Mouse (Mus musculus): ENCODE data around the gene Ccdc88c. TPM values are rescaled to one million over a fixed set of nuclear protein-coding genes. Genes with fewer than 3 reads are reported as not detected.

Gene Ccdc88c
- polyA plus RNA-seq, 1 experiment, result 18.0 TPM

- no peaks in the 10 kb centered on the region for H3K27me3 ChIP-seq (ENCODE audit: control insufficient read depth, insufficient read depth, insufficient read length)
- H3ac ChIP-seq (ENCODE audit: control insufficient read depth, insufficient read length), result no peak overlapping the region
- H3K4me3 ChIP-seq, result no peak overlapping the region
- peaks cover 10% of the 10 kb centered on the region for H3K79me2 ChIP-seq (ENCODE audit: control insufficient read depth, insufficient read depth)
- no peak for TF ChIP-seq MAX (IDR thresholded peaks at IDR 0.05; ENCODE audit: low read depth)
- no peak for TF ChIP-seq MYOG (IDR thresholded peaks at IDR 0.05; ENCODE audit: control insufficient read depth in 1 of 3, insufficient read depth in 1 of 3, insufficient read length in 2 of 3, low read depth in 2 of 3)
- TF ChIP-seq TCF3 (IDR thresholded peaks at IDR 0.05; ENCODE audit: insufficient read length, low read depth), result no peak
- no peak for TF ChIP-seq MYOD1 (IDR thresholded peaks at IDR 0.05; ENCODE audit: control insufficient read depth in 1 of 3, insufficient read length in 2 of 3, low read depth in 2 of 3)
- TF ChIP-seq USF1 (IDR thresholded peaks at IDR 0.05; ENCODE audit: low read depth), result no peak
- no peak for TF ChIP-seq SRF (IDR thresholded peaks at IDR 0.05; ENCODE audit: control insufficient read depth, insufficient read length, low read depth)
- TF ChIP-seq E2F4 (IDR thresholded peaks at IDR 0.05; ENCODE audit: insufficient read depth), result no peak
- no peak for TF ChIP-seq TCF12 (IDR thresholded peaks at IDR 0.05; ENCODE audit: insufficient read depth, poor library complexity, severe bottlenecking)
- no peak for TF ChIP-seq REST (IDR thresholded peaks at IDR 0.05; ENCODE audit: insufficient read depth, insufficient read length)
- no peak for TF ChIP-seq POLR2A (IDR thresholded peaks at IDR 0.05; ENCODE audit: insufficient read length, low read depth)
- TF ChIP-seq CEBPB (IDR thresholded peaks at IDR 0.05; ENCODE audit: insufficient read depth, poor library complexity, severe bottlenecking), result no peak
- TF ChIP-seq POLR2AphosphoS2 (IDR thresholded peaks at IDR 0.05; ENCODE audit: insufficient read length, low read depth), result no peak
- H3K4me2 ChIP-seq (ENCODE audit: low read depth), result no peak overlapping the region
- H3K36me3 ChIP-seq (ENCODE audit: control insufficient read depth, insufficient read depth), result no peaks in the 10 kb centered on the region
Observed at GRCm38 (mm10) chr12:100991119-100991518, 37.7 kb downstream of the Ccdc88c start.

DNA sequence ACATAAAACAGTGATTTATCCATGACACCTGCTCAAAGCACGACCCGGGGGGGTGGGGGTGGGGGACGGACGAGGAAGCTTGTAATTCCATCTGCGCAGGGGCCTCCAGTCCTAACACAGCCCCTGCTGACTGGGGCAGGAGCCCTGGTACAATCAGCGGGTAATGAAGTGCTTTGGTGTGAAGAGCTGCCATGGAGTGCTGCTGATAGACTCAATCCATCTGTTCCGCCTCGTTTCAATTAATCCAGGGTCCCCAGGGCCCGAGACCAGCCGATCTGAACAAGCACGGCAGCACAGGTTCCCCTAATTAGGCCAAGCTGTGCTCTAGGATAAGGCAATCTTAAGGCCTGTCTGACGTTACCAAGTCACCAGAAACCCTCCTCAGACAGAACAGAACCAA, 38.6 kb downstream of the Ccdc88c start:
- Histone ChIP-seq H3K36me3 (ENCODE audit: control insufficient read depth, insufficient read depth) (no peaks in the 10 kb centered on the region), H3K4me2 (ENCODE audit: low read depth) (no peak overlapping the region), H3K79me2 (ENCODE audit: control insufficient read depth, insufficient read depth) (peaks cover 18% of the 10 kb centered on the region), H3K27me3 (ENCODE audit: control insufficient read depth, insufficient read depth, insufficient read length) (no peaks in the 10 kb centered on the region), H3ac (ENCODE audit: control insufficient read depth, insufficient read length) (no peak overlapping the region), H3K4me3 (no peak overlapping the region)
- TF ChIP-seq MAX (IDR thresholded peaks at IDR 0.05; ENCODE audit: low read depth) (no peak), MYOD1 (IDR thresholded peaks at IDR 0.05; ENCODE audit: control insufficient read depth in 1 of 3, insufficient read length in 2 of 3, low read depth in 2 of 3) (no peak), REST (IDR thresholded peaks at IDR 0.05; ENCODE audit: insufficient read depth, insufficient read length) (no peak), TCF12 (IDR thresholded peaks at IDR 0.05; ENCODE audit: insufficient read depth, poor library complexity, severe bottlenecking) (no peak), USF1 (IDR thresholded peaks at IDR 0.05; ENCODE audit: low read depth) (no peak), POLR2AphosphoS2 (IDR thresholded peaks at IDR 0.05; ENCODE audit: insufficient read length, low read depth) (no peak), SRF (IDR thresholded peaks at IDR 0.05; ENCODE audit: control insufficient read depth, insufficient read length, low read depth) (no peak), CEBPB (IDR thresholded peaks at IDR 0.05; ENCODE audit: insufficient read depth, poor library complexity, severe bottlenecking) (no peak), MYOG (IDR thresholded peaks at IDR 0.05; ENCODE audit: control insufficient read depth in 1 of 3, insufficient read depth in 1 of 3, insufficient read length in 2 of 3, low read depth in 2 of 3) (no peak), POLR2A (IDR thresholded peaks at IDR 0.05; ENCODE audit: insufficient read length, low read depth) (no peak), TCF3 (IDR thresholded peaks at IDR 0.05; ENCODE audit: insufficient read length, low read depth) (no peak), E2F4 (IDR thresholded peaks at IDR 0.05; ENCODE audit: insufficient read depth) (no peak)

DNA sequence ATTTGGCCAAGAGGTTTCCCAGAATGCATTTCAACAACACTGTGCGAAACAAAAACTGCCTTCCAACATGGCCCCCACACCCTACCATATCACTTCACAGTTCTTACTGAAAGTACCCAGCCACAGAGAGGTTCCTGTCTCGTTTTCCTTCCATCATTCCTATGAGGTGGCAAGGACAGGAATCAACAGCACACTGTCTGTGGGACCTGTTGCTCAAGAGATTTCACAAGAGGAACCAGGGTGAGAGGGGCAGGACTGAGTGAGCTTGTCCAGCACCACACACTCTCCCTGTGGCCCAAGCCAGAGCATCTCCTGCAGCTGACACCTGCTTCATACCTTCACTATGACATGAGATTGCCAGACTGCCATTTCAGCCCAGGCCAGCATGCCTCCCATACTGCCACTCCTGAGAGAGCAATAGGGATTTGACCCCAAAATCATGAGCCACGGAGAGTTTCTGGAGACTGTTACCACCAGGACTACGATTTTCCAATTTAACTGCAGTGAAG, 39.0 kb downstream of the Ccdc88c start:
- H3ac ChIP-seq (ENCODE audit: control insufficient read depth, insufficient read length), result no peak overlapping the region
- H3K36me3 ChIP-seq (ENCODE audit: control insufficient read depth, insufficient read depth), result no peaks in the 10 kb centered on the region
- H3K4me2 ChIP-seq (ENCODE audit: low read depth), result no peak overlapping the region
- no peaks in the 10 kb centered on the region for H3K27me3 ChIP-seq (ENCODE audit: control insufficient read depth, insufficient read depth, insufficient read length)
- H3K79me2 ChIP-seq (ENCODE audit: control insufficient read depth, insufficient read depth), result peaks cover 18% of the 10 kb centered on the region
- TF ChIP-seq MYOD1 (IDR thresholded peaks at IDR 0.05; ENCODE audit: control insufficient read depth in 1 of 3, insufficient read length in 2 of 3, low read depth in 2 of 3) (peak in 2 of 3 experiments; percentile 61), CEBPB (IDR thresholded peaks at IDR 0.05; ENCODE audit: insufficient read depth, poor library complexity, severe bottlenecking) (no peak), POLR2A (IDR thresholded peaks at IDR 0.05; ENCODE audit: insufficient read length, low read depth) (no peak)
- no peak overlapping the region for H3K4me3 ChIP-seq

- TF ChIP-seq USF1 (IDR thresholded peaks at IDR 0.05; ENCODE audit: low read depth), result no peak
- no peak for TF ChIP-seq TCF3 (IDR thresholded peaks at IDR 0.05; ENCODE audit: insufficient read length, low read depth)
- no peak for TF ChIP-seq E2F4 (IDR thresholded peaks at IDR 0.05; ENCODE audit: insufficient read depth)
- no peak for TF ChIP-seq MAX (IDR thresholded peaks at IDR 0.05; ENCODE audit: low read depth)
- TF ChIP-seq POLR2A (IDR thresholded peaks at IDR 0.05; ENCODE audit: insufficient read length, low read depth), result no peak
- TF ChIP-seq MYOG (IDR thresholded peaks at IDR 0.05; ENCODE audit: control insufficient read depth in 1 of 3, insufficient read depth in 1 of 3, insufficient read length in 2 of 3, low read depth in 2 of 3), result peak in 2 of 3 experiments; percentile 37 to 61
- no peak for TF ChIP-seq TCF12 (IDR thresholded peaks at IDR 0.05; ENCODE audit: insufficient read depth, poor library complexity, severe bottlenecking)
- no peak for TF ChIP-seq POLR2AphosphoS2 (IDR thresholded peaks at IDR 0.05; ENCODE audit: insufficient read length, low read depth)
- no peak for TF ChIP-seq REST (IDR thresholded peaks at IDR 0.05; ENCODE audit: insufficient read depth, insufficient read length)
- peak in 2 of 3 experiments; percentile 96 to 97 for TF ChIP-seq MYOD1 (IDR thresholded peaks at IDR 0.05; ENCODE audit: control insufficient read depth in 1 of 3, insufficient read length in 2 of 3, low read depth in 2 of 3)
- TF ChIP-seq CEBPB (IDR thresholded peaks at IDR 0.05; ENCODE audit: insufficient read depth, poor library complexity, severe bottlenecking), result no peak
- H3K36me3 ChIP-seq (ENCODE audit: control insufficient read depth, insufficient read depth), result no peaks in the 10 kb centered on the region
- no peak overlapping the region for H3ac ChIP-seq (ENCODE audit: control insufficient read depth, insufficient read length)
- peaks cover 18% of the 10 kb centered on the region for H3K79me2 ChIP-seq (ENCODE audit: control insufficient read depth, insufficient read depth)
- no peak overlapping the region for H3K4me2 ChIP-seq (ENCODE audit: low read depth)
- H3K4me3 ChIP-seq, result no peak overlapping the region
- H3K27me3 ChIP-seq (ENCODE audit: control insufficient read depth, insufficient read depth, insufficient read length), result no peaks in the 10 kb centered on the region
Observed at GRCm38 (mm10) chr12:100988324-100989130, 40.3 kb downstream of the Ccdc88c start.
